Mouse (Mus musculus) cerebellum, adult 2 months (tissue): ENCODE results near the gene Dis3. TPM values are rescaled to one million over a fixed set of nuclear protein-coding genes. Genes with fewer than 3 reads are reported as not detected.

Experiments
- DNase-seq, 2 experiments: peaks; one replicate each; pipeline ENCODE4 v3.0.0; 2021
- H3K27ac ChIP-seq: fragments of 200-500 bp; 2 replicates; pipeline ENCODE4 v1.5.1; 2012; ENCODE audit warnings: low read length, control low read depth, inconsistent platforms; ENCODE audit not compliant: insufficient read depth
- H3K27me3 ChIP-seq: fragments of 200-500 bp; 2 replicates; pipeline ENCODE4 v1.6.1; 2012; ENCODE audit warnings: inconsistent platforms, mild to moderate bottlenecking, low read length, moderate library complexity; ENCODE audit not compliant: control insufficient read depth, insufficient read depth
- H3K4me1 ChIP-seq: fragments of 200-500 bp; 2 replicates; pipeline ENCODE4 v1.6.1; 2011; ENCODE audit warnings: low read length; ENCODE audit not compliant: control insufficient read depth, insufficient read depth
- H3K4me3 ChIP-seq: fragments of 200-500 bp; replicated peaks from 2 replicates; pipeline ENCODE3; 2011; ENCODE audit warnings: mild to moderate bottlenecking, low read depth, low read length, control low read depth; ENCODE audit not compliant: insufficient read depth
- CTCF ChIP-seq: fragments of 200-500 bp; IDR thresholded peaks from 2 replicates; pipeline ENCODE4 v1.5.1; 2011; ENCODE audit warnings: low read depth, mild to moderate bottlenecking, control low read depth, low read length, moderate library complexity, borderline replicate concordance; ENCODE audit not compliant: insufficient read depth
- POLR2A ChIP-seq: fragments of 200-500 bp; IDR thresholded peaks from 2 replicates; pipeline ENCODE4 v1.6.1; 2011; ENCODE audit warnings: low read length, control low read depth, borderline replicate concordance; ENCODE audit not compliant: insufficient read depth
- WGBS: fragments of 180-500 bp; shearing (Covaris S2); methylation state at CpG from one replicate; pipeline ENCODE4 v1.1.7; 2018; 5-methylcytosine and 5-hydroxymethylcytosine counted together
- polyA plus RNA-seq: library from polyadenylated mRNA; depleted of rRNA; stranded (reverse); fragments of >200 nt; gene quantifications from 2 replicates; pipeline ENCODE4 v1.2.3, GENCODE M21; 2012

The Dis3 gene
- polyA plus RNA-seq, 1 experiment: 12.8 TPM

DNA sequence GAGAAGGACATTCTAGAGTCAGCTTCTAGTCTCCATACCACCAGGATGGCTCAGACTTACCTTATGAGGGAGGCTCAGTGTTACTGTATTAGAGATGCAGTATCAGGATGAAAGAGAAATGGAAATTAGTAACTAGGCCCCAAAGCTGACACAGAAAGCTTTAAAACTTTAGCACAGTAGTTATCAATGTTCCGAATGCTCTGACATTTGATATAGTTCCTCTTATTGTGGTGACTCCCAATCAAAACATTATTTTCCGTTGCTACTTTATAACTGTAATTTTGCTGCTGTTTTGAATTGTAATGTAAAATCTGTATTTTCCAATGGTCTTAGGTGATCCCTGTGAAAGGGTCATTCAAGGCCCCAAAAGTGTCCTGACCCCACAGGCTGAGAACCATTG is 7.1 kb upstream of the Dis3 start:
- WGBS: 93% methylated on average over 2 of the region's 2 CpGs
- no peak for DNase-seq
- Histone ChIP-seq H3K4me3 (no peak overlapping the region), H3K27me3 (no peaks in the 10 kb centered on the region), H3K4me1 (peaks cover 2% of the 10 kb centered on the region; the same call in 1 of the 2 replicates), H3K27ac (no peak overlapping the region)
- TF ChIP-seq POLR2A (no peak), CTCF (no peak)

DNA sequence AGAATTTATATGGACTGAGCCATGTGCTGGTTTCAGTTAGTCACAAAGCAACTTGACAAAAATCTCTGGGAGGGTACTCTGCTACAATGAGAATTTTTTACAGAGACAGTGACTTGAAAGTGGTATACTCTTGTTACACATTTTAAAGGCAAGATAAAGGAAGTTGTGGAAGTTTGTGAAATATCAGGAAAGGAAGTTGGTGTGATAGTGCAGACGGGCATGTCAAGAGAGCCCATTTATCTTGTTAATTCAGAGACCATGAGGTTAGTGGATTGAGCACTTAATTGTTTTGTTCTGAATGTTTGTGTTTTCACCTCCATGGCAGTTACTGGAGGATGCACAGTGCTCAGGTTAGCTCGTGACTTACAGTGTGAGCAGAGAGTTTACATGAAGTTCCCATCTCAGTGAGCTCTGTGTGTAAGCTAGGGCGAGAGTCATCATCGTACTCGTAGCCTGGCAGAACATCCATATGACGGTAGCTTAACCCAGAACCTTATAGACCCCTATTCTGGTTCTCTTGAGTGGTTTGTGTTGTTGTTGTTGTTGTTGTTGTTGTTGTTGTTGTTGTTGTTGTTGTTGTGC is 5.1 kb upstream of the Dis3 start:
- Histone ChIP-seq H3K4me1 (peaks cover 2% of the 10 kb centered on the region; the same call in 1 of the 2 replicates), H3K4me3 (no peak overlapping the region), H3K27me3 (no peaks in the 10 kb centered on the region), H3K27ac (no peak overlapping the region)
- 97% methylated on average over 6 of the region's 6 CpGs for WGBS
- TF ChIP-seq CTCF (no peak), POLR2A (no peak)
- no peak for DNase-seq

DNA sequence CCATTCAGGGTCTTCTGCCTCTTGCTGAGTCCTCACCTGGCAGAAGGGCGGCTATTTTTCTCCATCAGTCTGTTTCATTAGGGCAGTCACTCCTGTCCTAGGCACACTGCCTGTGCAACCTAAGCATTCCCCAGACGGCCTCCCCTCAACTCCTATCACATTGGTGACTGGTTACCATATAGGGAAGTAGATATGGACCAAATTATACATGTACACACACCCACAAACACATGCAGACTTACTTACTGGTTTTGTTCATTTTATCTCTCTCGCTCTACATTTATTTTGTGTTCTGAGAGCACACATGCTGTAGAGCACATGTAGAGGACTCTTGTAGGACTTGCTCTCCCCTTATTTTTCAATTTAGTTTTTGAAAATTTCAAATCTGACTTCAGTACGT is 3.5 kb upstream of the Dis3 start:
- peaks cover 2% of the 10 kb centered on the region; the same call in 1 of the 2 replicates for H3K4me1 ChIP-seq
- DNase-seq: no peak
- no peak for TF ChIP-seq POLR2A
- TF ChIP-seq CTCF: no peak
- WGBS: 93% methylated on average over 4 of the region's 4 CpGs
- no peak overlapping the region for H3K27ac ChIP-seq
- H3K4me3 ChIP-seq: no peak overlapping the region
- no peaks in the 10 kb centered on the region for H3K27me3 ChIP-seq

DNA sequence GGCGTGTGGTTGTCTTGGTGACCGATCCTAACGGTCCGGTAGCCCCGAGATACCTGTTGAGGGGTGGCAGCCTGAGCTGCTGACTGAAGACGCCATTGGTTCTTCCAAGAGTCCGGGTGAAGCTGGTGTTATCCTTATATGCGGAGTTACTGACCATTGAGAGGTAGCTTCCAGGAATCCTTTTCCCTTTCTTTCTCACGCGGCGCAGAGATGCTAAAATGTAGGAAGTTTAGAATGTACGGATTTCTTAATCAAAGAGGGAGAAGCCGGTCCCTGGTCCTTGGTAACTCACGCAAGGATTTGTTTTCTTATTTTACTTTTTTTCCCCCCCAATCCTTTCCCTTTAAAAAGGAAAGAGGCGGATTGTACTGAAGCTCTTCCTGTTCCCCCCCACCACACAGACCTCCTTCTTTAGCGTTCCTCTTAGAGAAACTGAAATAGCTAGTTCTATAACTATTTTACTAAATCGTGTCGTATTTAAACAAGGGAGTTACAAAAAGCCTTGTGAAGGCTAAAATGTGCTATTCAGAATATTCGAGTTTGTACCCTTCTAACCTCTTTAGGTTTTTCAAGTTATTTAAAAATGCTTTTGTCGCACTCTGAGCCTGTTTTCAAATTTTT is 507 bp upstream of the Dis3 start:
- no peaks in the 10 kb centered on the region for H3K27me3 ChIP-seq
- WGBS: 7% methylated on average over 20 of the region's 20 CpGs
- no peak for DNase-seq
- H3K27ac ChIP-seq: no peak overlapping the region
- H3K4me1 ChIP-seq: peaks cover 2% of the 10 kb centered on the region; the same call in 1 of the 2 replicates
- peak overlapping the region; percentile 87 for H3K4me3 ChIP-seq
- TF ChIP-seq POLR2A (no peak), CTCF (no peak)

DNA sequence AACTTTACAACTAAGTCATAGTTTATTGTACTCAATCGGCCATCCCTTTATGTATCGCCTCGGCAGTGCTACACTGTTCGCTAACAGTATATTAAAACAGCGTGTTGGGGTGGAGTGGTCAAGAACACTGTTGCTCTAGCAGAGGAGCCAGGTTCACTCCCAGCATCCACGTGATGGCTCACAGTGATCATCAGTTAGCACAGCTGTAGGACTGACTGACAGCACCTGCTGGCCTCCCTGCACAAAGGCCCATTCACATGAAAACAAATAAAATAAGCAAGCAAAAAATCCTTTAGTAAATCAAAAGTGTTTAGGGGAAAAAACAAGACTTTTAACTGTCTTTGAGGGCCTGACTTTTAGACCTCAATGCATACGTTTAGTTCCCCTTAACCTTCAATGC is 10.6 kb downstream of the Dis3 start:
- DNase-seq: no peak
- H3K27ac ChIP-seq: no peak overlapping the region
- H3K4me1 ChIP-seq: no peaks in the 10 kb centered on the region
- no peak overlapping the region for H3K4me3 ChIP-seq
- TF ChIP-seq CTCF (no peak), POLR2A (no peak)
- 88% methylated on average over 7 of the region's 7 CpGs for WGBS
- no peaks in the 10 kb centered on the region for H3K27me3 ChIP-seq

DNA sequence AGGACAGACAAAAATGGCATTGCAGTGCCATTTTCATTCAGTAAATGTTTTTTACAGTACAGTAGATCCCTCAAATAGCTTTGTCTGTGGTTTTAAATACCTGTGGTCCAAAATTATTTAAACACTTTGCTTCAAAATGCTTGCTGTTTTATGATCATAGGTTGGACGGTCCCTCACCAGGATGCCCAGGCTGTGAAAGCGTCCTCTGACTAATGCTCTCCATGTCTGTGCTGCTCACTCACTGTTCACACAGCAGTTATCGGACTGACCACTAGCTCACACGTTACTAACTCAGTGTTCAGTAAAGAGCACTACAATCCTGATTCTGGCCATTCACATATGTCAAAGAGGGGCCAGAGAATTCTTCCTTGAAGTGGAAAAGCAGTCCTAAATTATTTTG is 28.4 kb downstream of the Dis3 start:
- no peaks in the 10 kb centered on the region for H3K4me1 ChIP-seq
- DNase-seq: no peak
- 85% methylated on average over 4 of the region's 4 CpGs for WGBS
- H3K27ac ChIP-seq: no peak overlapping the region
- no peak overlapping the region for H3K4me3 ChIP-seq
- TF ChIP-seq POLR2A (no peak), CTCF (no peak)
- no peaks in the 10 kb centered on the region for H3K27me3 ChIP-seq

DNA sequence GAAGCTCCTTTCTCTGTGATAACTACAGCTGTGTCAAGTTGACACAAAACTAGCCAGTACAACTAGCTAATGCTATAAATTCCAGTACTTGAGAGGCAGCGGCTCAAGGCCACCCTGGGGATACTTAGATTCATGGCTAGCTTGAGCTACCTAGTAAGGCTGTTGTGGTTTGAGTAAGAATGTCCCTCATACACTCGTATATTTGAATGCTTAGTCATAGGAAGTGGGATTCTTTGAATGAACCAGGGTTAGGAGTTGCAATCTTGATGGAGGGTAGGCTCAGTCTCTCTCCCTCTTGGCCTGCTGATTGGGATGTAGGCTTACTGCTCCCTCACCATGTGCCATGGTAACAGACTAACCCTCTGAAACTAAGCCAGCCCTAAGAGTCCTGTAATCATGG is 36.5 kb downstream of the Dis3 start:
- DNase-seq: no peak
- H3K27ac ChIP-seq: no peak overlapping the region
- H3K4me1 ChIP-seq: peaks cover 7% of the 10 kb centered on the region
- H3K4me3 ChIP-seq: no peak overlapping the region
- WGBS: 97% methylated on average over 2 of the region's 2 CpGs
- TF ChIP-seq POLR2A: no peak
- no peak for TF ChIP-seq CTCF
- H3K27me3 ChIP-seq: no peaks in the 10 kb centered on the region

DNA sequence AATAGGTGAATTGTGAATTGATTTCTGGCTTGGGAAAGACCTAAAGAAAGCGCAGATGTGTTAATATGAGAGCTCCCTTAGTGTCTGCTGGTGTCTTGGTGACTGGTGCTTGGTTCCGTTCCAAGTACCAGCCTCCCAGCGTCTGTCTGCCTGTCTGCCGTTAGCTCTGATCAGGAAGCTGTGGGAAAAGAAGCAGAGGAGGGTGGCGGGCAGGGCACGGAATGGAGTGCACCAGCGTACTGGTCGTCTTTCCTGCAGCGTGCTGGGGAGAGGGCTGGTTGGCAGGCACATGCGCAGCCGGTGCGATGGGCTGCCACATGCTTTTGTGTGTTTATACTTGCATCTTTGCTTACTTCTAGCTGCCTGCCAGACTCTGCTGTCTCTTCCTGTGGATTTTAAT is 39.0 kb downstream of the Dis3 start:
- 48% methylated on average over 12 of the region's 12 CpGs for WGBS
- DNase-seq: peak in 1 of 2 experiments; percentile 20
- TF ChIP-seq CTCF: no peak
- TF ChIP-seq POLR2A: no peak
- Histone ChIP-seq H3K4me1 (peaks cover 7% of the 10 kb centered on the region), H3K4me3 (no peak overlapping the region), H3K27me3 (no peaks in the 10 kb centered on the region), H3K27ac (no peak overlapping the region)
